Mouse (Mus musculus) heart, postnatal 0 days (tissue): ENCODE results near the gene 1600014C10Rik.

Experiments used
- CTCF ChIP-seq: IDR thresholded peaks from 2 replicates; pipeline ENCODE4 v1.5.1; 2016; ENCODE audit warnings: antibody characterized with exemption, control low read depth, low read depth
- EP300 ChIP-seq: IDR thresholded peaks from 2 replicates; pipeline ENCODE4 v1.6.1; 2016; ENCODE audit warnings: antibody characterized with exemption, low read depth

DNA sequence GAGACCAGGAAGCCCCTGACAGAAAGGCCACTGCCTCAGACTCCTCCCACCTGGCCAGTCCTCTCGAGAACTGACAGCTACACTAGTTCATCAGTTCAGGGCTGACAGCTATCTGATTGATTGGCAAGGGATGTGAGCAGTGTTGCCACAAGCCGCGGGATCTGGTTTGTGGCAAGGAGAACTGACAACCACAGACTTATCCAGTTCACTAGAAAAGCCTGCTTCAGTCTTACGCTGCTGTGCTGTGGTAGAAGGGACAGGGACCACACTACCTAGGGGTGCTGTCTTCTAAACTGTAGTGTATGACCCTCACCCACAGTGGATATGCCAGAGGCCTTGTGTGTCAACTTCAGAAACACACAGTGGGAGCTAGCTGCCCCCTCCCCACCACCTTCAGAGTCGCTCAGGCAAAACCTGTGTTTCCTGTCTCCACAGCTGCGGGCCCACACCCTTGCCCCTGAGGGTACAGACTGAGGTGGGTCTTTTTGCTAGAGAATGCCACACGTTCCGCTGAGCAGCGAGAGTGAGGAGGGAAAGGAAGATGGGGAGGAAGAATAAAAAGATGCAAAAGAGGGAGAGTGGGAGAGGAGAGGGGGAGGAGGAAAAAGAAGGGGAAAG, 19.5 kb upstream of the 1600014C10Rik start:
- no peak for TF ChIP-seq CTCF
- no peak for TF ChIP-seq EP300
